ENCODE assay signal across 8 mouse cellular contexts in genomic region chr13:54687096-54687495, GRCm38 (mm10). TPM values are rescaled to one million over a fixed set of nuclear protein-coding genes. Genes with fewer than 3 reads are reported as not detected.
DNase-seq lines count a peak whose midpoint lies in the region; ATAC-seq and TF ChIP-seq lines count a peak whose summit lies in the region.

No protein-coding gene starts in this region.

- peak overlapping the region; percentile 100 for H3K27ac ChIP-seq in gastrocnemius, adult 2 months
- peak overlapping the region; percentile 99 for H3K27ac ChIP-seq in hindbrain, postnatal 0 days

- H3K36me3 ChIP-seq in hindbrain, postnatal 0 days (ENCODE audit: insufficient read depth, low read length), result peaks cover 24% of the 10 kb centered on the region

- H3K9ac ChIP-seq in hindbrain, postnatal 0 days (replicated peaks; ENCODE audit: low read length), result peak overlapping the region; percentile 97

- H3K27me3 ChIP-seq in hindbrain, postnatal 0 days (ENCODE audit: insufficient read depth, low read length), result no peaks in the 10 kb centered on the region

- H3K4me1 ChIP-seq in hindbrain, postnatal 0 days (ENCODE audit: insufficient read depth, low read length), result peaks cover 27% of the 10 kb centered on the region

- under 1% methylated on average over 35 of the region's 35 CpGs for WGBS in hindbrain, postnatal 0 days

- intact Hi-C loops in gastrocnemius, adult 2 months (cut with DNase I), result loop anchor here (5.0 kb wide), 1 partner anchor 65 kb away; the partner anchor contains the start of gene Faf2
- intact Hi-C loops in left cerebral cortex, postnatal 14 days (cut with DNase I), result no loop called here

- no peaks in the 10 kb centered on the region for H3K9me3 ChIP-seq in hindbrain, postnatal 0 days (ENCODE audit: low read length)

- peak overlapping the region; percentile 94 for H3K4me3 ChIP-seq in gastrocnemius, adult 2 months
- H3K4me3 ChIP-seq in hindbrain, postnatal 0 days (ENCODE audit: low read length), result peak overlapping the region; percentile 99

- peak; percentile 60 for ATAC-seq in hindbrain, postnatal 0 days
- peak; percentile 59 for ATAC-seq in megakaryocyte progenitor cell, adult 5-6 weeks (replicated peaks; ENCODE audit: poor library complexity)

- DNase-seq in R1 (ENCODE audit: low read depth, low spot score), result peak; percentile 89
- peak; percentile 64 to 66 for DNase-seq in cerebellum, postnatal 36 days
- DNase-seq in gastrocnemius, adult 2 months, result peak; percentile 82
- peak; percentile 87 for DNase-seq in hindbrain, postnatal 0 days (ENCODE audit: low spot score)
- DNase-seq in left cerebral cortex, postnatal 14 days (ENCODE audit: low spot score in 2 of 2), result peak; percentile 74 to 75
- peak; percentile 85 to 89 for DNase-seq in right cerebral cortex, postnatal 10 days (ENCODE audit: low spot score in 2 of 2)
- peak; percentile 70 to 77 for DNase-seq in urinary bladder, postnatal 36 days (ENCODE audit: low spot score in 2 of 2)

- peak overlapping the region; percentile 69 for H3K4me2 ChIP-seq in hindbrain, postnatal 0 days (ENCODE audit: low read depth, low read length)

- no peak for TF ChIP-seq CTCF in gastrocnemius, adult 2 months (IDR thresholded peaks at IDR 0.05)
- no peak for TF ChIP-seq CTCF in hindbrain, postnatal 0 days (IDR thresholded peaks at IDR 0.05; ENCODE audit: low read depth)

RNA-seq across cellular contexts. Expression of gene Rnf44, which starts 6.6 kb away (rescaled TPM):
- 10 to 100 TPM; 23.3 to 34.1 TPM for total RNA-seq in gastrocnemius, adult 2 months (2021)
- total RNA-seq in hindbrain, postnatal 0 days (2014; rRNA removed), result 73.1 and 74.8 TPM in 2 replicates
- 48.8 and 60.1 TPM in 2 replicates for polyA plus RNA-seq in hindbrain, postnatal 0 days (2015; fragmentation: Nextera tagmentation; extraction: Ambion mirVana)
- total RNA-seq in left cerebral cortex, postnatal 14 days (2021), result 100 to 1,000 TPM; 138 to 149 TPM
- 47.2 and 49.6 TPM in 2 replicates for total RNA-seq in megakaryocyte progenitor cell, adult 5-6 weeks (2015)
- total RNA-seq in megakaryocyte progenitor cell, adult 5-6 weeks (2017), result 16.8 and 19.4 TPM in 2 replicates

RNA-seq across cellular contexts. Expression of gene Cdhr2, which starts 14.2 kb away (rescaled TPM):
- not detected for total RNA-seq in gastrocnemius, adult 2 months (2021)
- total RNA-seq in hindbrain, postnatal 0 days (2014; rRNA removed), result 0.22 and 0.37 TPM in 2 replicates
- polyA plus RNA-seq in hindbrain, postnatal 0 days (2015; fragmentation: Nextera tagmentation; extraction: Ambion mirVana), result 0.35 and 0.41 TPM in 2 replicates
- total RNA-seq in left cerebral cortex, postnatal 14 days (2021), result under 1 TPM; 0.24 to 0.36 TPM
- total RNA-seq in megakaryocyte progenitor cell, adult 5-6 weeks (2015), result not detected in 2 replicates
- total RNA-seq in megakaryocyte progenitor cell, adult 5-6 weeks (2017), result not detected in 2 replicates

Comparison
In these comparisons a context has a peak if more than half of its experiments do, and no peak if none do; other contexts are left out.
1. Peak in every context shown above with its lines: DNase-seq, ATAC-seq, H3K4me3 ChIP-seq and H3K27ac ChIP-seq.